In genomic region chr5:129066541-129067230, GRCm38 (mm10) we compare ENCODE assay signal across 17 mouse cellular contexts. TPM values are rescaled to one million over a fixed set of nuclear protein-coding genes. Genes with fewer than 3 reads are reported as not detected.
DNase-seq lines count a peak whose midpoint lies in the region; ATAC-seq and TF ChIP-seq lines count a peak whose summit lies in the region.
"Had no signal": no experiment of that assay in that cellular context is flagged by ENCODE, and none has a peak within 500 bp of the region (broad histone marks: within the 10 kb centered on the region; RNA-seq: fewer than 3 reads in every experiment).

No protein-coding gene starts in this region.

- 74% methylated on average over 8 of the region's 8 CpGs for WGBS in lung, embryonic 14.5 days
- WGBS in lung, adult 2 months = 76% methylated on average over 8 of the region's 8 CpGs
- 72% methylated on average over 8 of the region's 8 CpGs for WGBS in stomach, embryonic 15.5 days

- peaks cover 9% of the 10 kb centered on the region for H3K4me1 ChIP-seq in lung, embryonic 14.5 days (ENCODE audit: insufficient read depth)
- H3K4me1 ChIP-seq in lung, adult 2 months (ENCODE audit: control insufficient read depth, insufficient read depth, low read length) = no peaks in the 10 kb centered on the region
- H3K4me1 ChIP-seq in stomach, embryonic 15.5 days = peaks cover 18% of the 10 kb centered on the region

- no peaks in the 10 kb centered on the region for H3K27me3 ChIP-seq in lung, embryonic 14.5 days (ENCODE audit: insufficient read depth, low read length)
- no peaks in the 10 kb centered on the region for H3K27me3 ChIP-seq in stomach, embryonic 15.5 days (replicated peaks)
- H3K27me3 ChIP-seq: embryonic facial prominence, embryonic 12.5 days; neural tube, embryonic 13.5 days had no signal

- no peak overlapping the region for H3K9ac ChIP-seq in lung, embryonic 14.5 days
- no peak overlapping the region for H3K9ac ChIP-seq in stomach, embryonic 15.5 days
- H3K9ac ChIP-seq: embryonic facial prominence, embryonic 12.5 days; hindbrain, embryonic 12.5 days; neural tube, embryonic 13.5 days had no signal

- ATAC-seq in lung, embryonic 14.5 days (ENCODE audit: insufficient read depth) = no peak
- ATAC-seq in stomach, embryonic 15.5 days (ENCODE audit: insufficient read depth, low FRiP score, low read depth) = no peak
- ATAC-seq: activated CD4-positive, CD25-positive, alpha-beta regulatory T cell, adult 4 months; CD4-positive, CD25-positive, alpha-beta regulatory T cell, adult 4 months had no signal

- TF ChIP-seq POLR2A in lung, adult 2 months (IDR thresholded peaks at IDR 0.05; ENCODE audit: borderline replicate concordance, extremely low read depth, low read depth, low read length) = no peak

- 0 out of 2 replicates have a peak overlapping the region, but pooled peaks have one; percentile 15 for H3K4me2 ChIP-seq in lung, embryonic 14.5 days
- no peak overlapping the region for H3K4me2 ChIP-seq in stomach, embryonic 15.5 days
- H3K4me2 ChIP-seq: embryonic facial prominence, embryonic 12.5 days; hindbrain, embryonic 12.5 days; neural tube, embryonic 13.5 days had no signal

- H3K9me3 ChIP-seq in lung, embryonic 14.5 days (ENCODE audit: low read depth, low read length) = no peaks in the 10 kb centered on the region
- H3K9me3 ChIP-seq in stomach, embryonic 15.5 days = no peaks in the 10 kb centered on the region
- H3K9me3 ChIP-seq: embryonic facial prominence, embryonic 12.5 days; forebrain, embryonic 10.5 days; hindbrain, embryonic 12.5 days; neural tube, embryonic 13.5 days had no signal

- intact Hi-C loops in gastrocnemius, postnatal 14 days (cut with DNase I; ENCODE audit: low total_unique reads) = no loop called here
- intact Hi-C loops in heart, postnatal 10 days (cut with DNase I) = loop anchor here (10.0 kb wide), 1 partner anchor 318 kb away; no protein-coding TSS in a partner anchor

- no peak for TF ChIP-seq CTCF in lung, embryonic 14.5 days (IDR thresholded peaks at IDR 0.05; ENCODE audit: low read depth)
- TF ChIP-seq CTCF in lung, adult 2 months (IDR thresholded peaks at IDR 0.05; ENCODE audit: insufficient read depth, low read length) = no peak

- no peak overlapping the region for H3K4me3 ChIP-seq in lung, embryonic 14.5 days (ENCODE audit: low read depth, low read length)
- H3K4me3 ChIP-seq in lung, adult 2 months (replicated peaks; ENCODE audit: extremely low read depth, low read depth, low read length) = no peak overlapping the region
- H3K4me3 ChIP-seq in stomach, embryonic 15.5 days (replicated peaks) = no peak overlapping the region
- H3K4me3 ChIP-seq: embryonic facial prominence, embryonic 12.5 days; forebrain, embryonic 10.5 days; hindbrain, embryonic 12.5 days; neural tube, embryonic 13.5 days had no signal

- no peak overlapping the region for H3K27ac ChIP-seq in lung, embryonic 14.5 days (ENCODE audit: low read depth)
- H3K27ac ChIP-seq in stomach, embryonic 15.5 days = peak overlapping the region; percentile 48; the same call in 1 of the 2 replicates
- H3K27ac ChIP-seq: embryonic facial prominence, embryonic 12.5 days; forebrain, embryonic 10.5 days; hindbrain, embryonic 12.5 days; macrophage; neural tube, embryonic 13.5 days had no signal

- H3K36me3 ChIP-seq in lung, embryonic 14.5 days (ENCODE audit: insufficient read depth) = no peaks in the 10 kb centered on the region
- no peaks in the 10 kb centered on the region for H3K36me3 ChIP-seq in stomach, embryonic 15.5 days
- H3K36me3 ChIP-seq: embryonic facial prominence, embryonic 12.5 days; forebrain, embryonic 10.5 days; hindbrain, embryonic 12.5 days; neural tube, embryonic 13.5 days had no signal

- DNase-seq in lung, embryonic 14.5 days = peak; percentile 48
- no peak for DNase-seq in lung, adult 2 months
- DNase-seq in gastrocnemius, postnatal 14 days = peak; percentile 33
- DNase-seq in heart, postnatal 10 days = peak; percentile 56 to 60
- DNase-seq in left cerebral cortex, adult 9 months (ENCODE audit: low spot score in 2 of 2) = no peak
- DNase-seq in neural tube, embryonic 10.5 days (ENCODE audit: extremely low spot score, low spot score) = no peak
- DNase-seq: cerebellum, postnatal 36 days; kidney, adult 11 months; right cerebral cortex, adult 18-20 months had no signal

RNA-seq across cellular contexts. Expression of gene Adgrd1, which starts 29.9 kb away (rescaled TPM):
- 0.47 and 0.50 TPM in 2 replicates for polyA plus RNA-seq in lung, embryonic 14.5 days (2014; fragmentation: Nextera tagmentation; extraction: Ambion mirVana)
- polyA plus RNA-seq in lung, adult 2 months (2012; rRNA removed) = 6.0 and 8.3 TPM in 2 replicates
- total RNA-seq in gastrocnemius, postnatal 14 days (2021) = 1 to 10 TPM; 4.4 to 6.1 TPM
- 1 to 10 TPM; 6.5 to 8.5 TPM for total RNA-seq in heart, postnatal 10 days (2021)
- 3.1 and 3.3 TPM in 2 replicates for polyA plus RNA-seq in stomach, embryonic 15.5 days (2015; fragmentation: Nextera tagmentation; extraction: Ambion mirVana)
- polyA plus RNA-seq: macrophage had no signal

RNA-seq across cellular contexts. Expression of gene Ran, which starts 46.8 kb away (rescaled TPM):
- polyA plus RNA-seq in lung, embryonic 14.5 days (2014; fragmentation: Nextera tagmentation; extraction: Ambion mirVana) = 737 and 751 TPM in 2 replicates
- polyA plus RNA-seq in lung, adult 2 months (2012; rRNA removed) = 35.5 and 43.2 TPM in 2 replicates
- 10 to 100 TPM; 75.3 to 78.2 TPM for total RNA-seq in gastrocnemius, postnatal 14 days (2021)
- total RNA-seq in heart, postnatal 10 days (2021) = 100 to 1,000 TPM; 121 TPM
- polyA plus RNA-seq in stomach, embryonic 15.5 days (2015; fragmentation: Nextera tagmentation; extraction: Ambion mirVana) = 518 and 547 TPM in 2 replicates

RNA-seq across cellular contexts. Expression of gene Stx2, which starts 58.3 kb away (rescaled TPM):
- polyA plus RNA-seq in lung, embryonic 14.5 days (2014; fragmentation: Nextera tagmentation; extraction: Ambion mirVana) = 27.1 and 28.5 TPM in 2 replicates
- polyA plus RNA-seq in lung, adult 2 months (2012; rRNA removed) = 21.3 and 26.9 TPM in 2 replicates
- total RNA-seq in gastrocnemius, postnatal 14 days (2021) = 10 to 100 TPM in 1 of 2 experiments, 1 to 10 TPM in 1; 8.7 to 10.4 TPM
- 10 to 100 TPM; 20.0 to 23.2 TPM for total RNA-seq in heart, postnatal 10 days (2021)
- 26.3 and 34.6 TPM in 2 replicates for polyA plus RNA-seq in stomach, embryonic 15.5 days (2015; fragmentation: Nextera tagmentation; extraction: Ambion mirVana)

Comparison
In these comparisons a context has a peak if more than half of its experiments do, and no peak if none do; other contexts are left out.
1. DNase-seq: peak in lung, embryonic 14.5 days (single experiment), gastrocnemius, postnatal 14 days (single experiment) and heart, postnatal 10 days (2 of 2); none in lung, adult 2 months (single experiment), left cerebral cortex, adult 9 months (0 of 2) and neural tube, embryonic 10.5 days (single experiment).
2. RNA of gene Ran, which starts 46.8 kb away (polyA plus RNA-seq): 737 to 751 TPM in lung, embryonic 14.5 days and 518 to 547 TPM in stomach, embryonic 15.5 days; 35.5 to 43.2 TPM in lung, adult 2 months; every median in the first group is over 10 times any median in the second.